Mouse (Mus musculus): Measurements from ENCODE around the gene Slfn9. TPM values are rescaled to one million over a fixed set of nuclear protein-coding genes. Genes with fewer than 3 reads are reported as not detected.

Gene Slfn9
- polyA plus RNA-seq, 2 experiments, result 7.8 to 12.9 TPM

GRCm38 (mm10) chr11:82929633-82929950, 62.0 kb downstream of the Slfn9 start:
- Histone ChIP-seq H3K27me3 (ENCODE audit: control insufficient read depth, insufficient read depth, low read length) (peaks cover 62% of the 10 kb centered on the region), H3K9me3 (ENCODE audit: control insufficient read depth, low read length) (no peaks in the 10 kb centered on the region), H3K9ac (ENCODE audit: low read depth, low read length, severe bottlenecking) (no peak overlapping the region), H3K4me2 (replicated peaks; ENCODE audit: low read depth, low read length, severe bottlenecking) (no peak overlapping the region), H3K4me1 (ENCODE audit: control insufficient read depth, insufficient read depth, low read length) (peaks cover 3% of the 10 kb centered on the region; the same call in 1 of the 2 replicates), H3K36me3 (ENCODE audit: control insufficient read depth, insufficient read depth, low read length) (no peaks in the 10 kb centered on the region), H3K27ac (replicated peaks; ENCODE audit: low read depth, low read length) (no peak overlapping the region), H3K4me3 (replicated peaks; ENCODE audit: low read length) (no peak overlapping the region)
- no peak for ATAC-seq (ENCODE audit: low FRiP score, low read depth)
- 44% methylated on average over 3 of the region's 3 CpGs for WGBS
- TF ChIP-seq POLR2A (IDR thresholded peaks at IDR 0.05; ENCODE audit: borderline replicate concordance, extremely low read depth, insufficient read depth, insufficient read length), result no peak
- no peak for DNase-seq (ENCODE audit: low spot score)

- Histone ChIP-seq H3K27ac (replicated peaks; ENCODE audit: low read depth, low read length) (no peak overlapping the region), H3K9me3 (ENCODE audit: control insufficient read depth, low read length) (no peaks in the 10 kb centered on the region), H3K9ac (ENCODE audit: low read depth, low read length, severe bottlenecking) (no peak overlapping the region), H3K36me3 (ENCODE audit: control insufficient read depth, insufficient read depth, low read length) (no peaks in the 10 kb centered on the region), H3K27me3 (ENCODE audit: control insufficient read depth, insufficient read depth, low read length) (peaks cover 57% of the 10 kb centered on the region), H3K4me2 (replicated peaks; ENCODE audit: low read depth, low read length, severe bottlenecking) (no peak overlapping the region), H3K4me1 (ENCODE audit: control insufficient read depth, insufficient read depth, low read length) (peaks cover 3% of the 10 kb centered on the region; the same call in 1 of the 2 replicates), H3K4me3 (replicated peaks; ENCODE audit: low read length) (no peak overlapping the region)
- WGBS, result 24% methylated on average over 20 of the region's 20 CpGs
- ATAC-seq (ENCODE audit: low FRiP score, low read depth), result no peak
- no peak for TF ChIP-seq POLR2A (IDR thresholded peaks at IDR 0.05; ENCODE audit: borderline replicate concordance, extremely low read depth, insufficient read depth, insufficient read length)
- no peak for DNase-seq (ENCODE audit: low spot score)
Measured at GRCm38 (mm10) chr11:82928897-82929632, 62.6 kb downstream of the Slfn9 start.

Small RNAs within 50 kb of the gene (microRNA-seq; reads per million reads assigned to microRNA genes)
- not detected for gene Gm27598
- gene Mir7679, result not detected

Other genes with a start within 250 kb of the Slfn9 start
- gene Cct6b, start 227.5 kb downstream of the Slfn9 start, polyA plus RNA-seq (2012; rRNA removed), result 0.33 TPM in 1 of 2 replicates, not detected in the other
- 0.25 and 0.37 TPM in 2 replicates for gene Cct6b, start 227.5 kb downstream of the Slfn9 start, polyA plus RNA-seq (2014; fragmentation: Nextera tagmentation; extraction: Ambion mirVana)
- 11.2 and 18.7 TPM in 2 replicates for gene Zfp830, start 227.5 kb downstream of the Slfn9 start, polyA plus RNA-seq (2012; rRNA removed)
- 32.4 and 35.0 TPM in 2 replicates for gene Zfp830, start 227.5 kb downstream of the Slfn9 start, polyA plus RNA-seq (2014; fragmentation: Nextera tagmentation; extraction: Ambion mirVana)
- gene Lig3, start 210.7 kb downstream of the Slfn9 start, polyA plus RNA-seq (2012; rRNA removed), result 35.8 and 37.8 TPM in 2 replicates
- 38.6 and 40.1 TPM in 2 replicates for gene Lig3, start 210.7 kb downstream of the Slfn9 start, polyA plus RNA-seq (2014; fragmentation: Nextera tagmentation; extraction: Ambion mirVana)
- 8.3 and 11.0 TPM in 2 replicates for gene Rffl, start 120.6 kb downstream of the Slfn9 start, polyA plus RNA-seq (2012; rRNA removed)
- gene Rffl, start 120.6 kb downstream of the Slfn9 start, polyA plus RNA-seq (2014; fragmentation: Nextera tagmentation; extraction: Ambion mirVana), result 11.3 and 11.5 TPM in 2 replicates
- gene Rad51d, start 101.2 kb downstream of the Slfn9 start, polyA plus RNA-seq (2012; rRNA removed), result 10.5 and 11.5 TPM in 2 replicates
- 12.9 and 15.1 TPM in 2 replicates for gene Rad51d, start 101.2 kb downstream of the Slfn9 start, polyA plus RNA-seq (2014; fragmentation: Nextera tagmentation; extraction: Ambion mirVana)
- 0.10 and 0.14 TPM in 2 replicates for gene Fndc8, start 99.7 kb downstream of the Slfn9 start, polyA plus RNA-seq (2012; rRNA removed)
- 0.11 and 0.25 TPM in 2 replicates for gene Fndc8, start 99.7 kb downstream of the Slfn9 start, polyA plus RNA-seq (2014; fragmentation: Nextera tagmentation; extraction: Ambion mirVana)
- gene Nle1, start 83.4 kb downstream of the Slfn9 start, polyA plus RNA-seq (2012; rRNA removed), result 81.6 and 98.3 TPM in 2 replicates
- 30.0 and 35.0 TPM in 2 replicates for gene Nle1, start 83.4 kb downstream of the Slfn9 start, polyA plus RNA-seq (2014; fragmentation: Nextera tagmentation; extraction: Ambion mirVana)
- 17.8 and 17.9 TPM in 2 replicates for gene Unc45b, start 81.3 kb downstream of the Slfn9 start, polyA plus RNA-seq (2012; rRNA removed)
- 16.9 and 24.7 TPM in 2 replicates for gene Unc45b, start 81.3 kb downstream of the Slfn9 start, polyA plus RNA-seq (2014; fragmentation: Nextera tagmentation; extraction: Ambion mirVana)
- gene Slfn5, start 40.5 kb downstream of the Slfn9 start, polyA plus RNA-seq (2012; rRNA removed), result 1.0 and 1.3 TPM in 2 replicates
- gene Slfn5, start 40.5 kb downstream of the Slfn9 start, polyA plus RNA-seq (2014; fragmentation: Nextera tagmentation; extraction: Ambion mirVana), result 1.6 and 2.1 TPM in 2 replicates
- 0.24 and 0.48 TPM in 2 replicates for gene Slfn8, start 29.0 kb upstream of the Slfn9 start, polyA plus RNA-seq (2012; rRNA removed)
- 0.48 and 0.58 TPM in 2 replicates for gene Slfn8, start 29.0 kb upstream of the Slfn9 start, polyA plus RNA-seq (2014; fragmentation: Nextera tagmentation; extraction: Ambion mirVana)
- 1.9 and 2.4 TPM in 2 replicates for gene Slfn2, start 73.3 kb upstream of the Slfn9 start, polyA plus RNA-seq (2012; rRNA removed)
- gene Slfn2, start 73.3 kb upstream of the Slfn9 start, polyA plus RNA-seq (2014; fragmentation: Nextera tagmentation; extraction: Ambion mirVana), result 5.2 and 5.3 TPM in 2 replicates
- gene Slfn1, start 125.0 kb upstream of the Slfn9 start, polyA plus RNA-seq (2012; rRNA removed), result 0.14 and 0.19 TPM in 2 replicates
- 0.12 and 0.21 TPM in 2 replicates for gene Slfn1, start 125.0 kb upstream of the Slfn9 start, polyA plus RNA-seq (2014; fragmentation: Nextera tagmentation; extraction: Ambion mirVana)
- gene Slfn4, start 183.4 kb upstream of the Slfn9 start, polyA plus RNA-seq (2012; rRNA removed), result 0.18 and 0.46 TPM in 2 replicates
- gene Slfn4, start 183.4 kb upstream of the Slfn9 start, polyA plus RNA-seq (2014; fragmentation: Nextera tagmentation; extraction: Ambion mirVana), result 0.04 and 0.11 TPM in 2 replicates
- 0.64 and 0.87 TPM in 2 replicates for gene Slfn3, start 199.5 kb upstream of the Slfn9 start, polyA plus RNA-seq (2012; rRNA removed)
- 0.57 and 0.89 TPM in 2 replicates for gene Slfn3, start 199.5 kb upstream of the Slfn9 start, polyA plus RNA-seq (2014; fragmentation: Nextera tagmentation; extraction: Ambion mirVana)